Mouse (Mus musculus) kidney, postnatal 10 days (tissue): ENCODE results near the gene Gabrg3.

Experiments used
- DNase-seq: peaks from one replicate; pipeline ENCODE4 v3.0.0; 2021; ENCODE audit warnings: mixed read lengths

The Gabrg3 gene

GRCm38 (mm10) chr7:57386517-57387340 lies at the start of gene Gabrg3:
TSS of gene Gabrg3 (minus strand) at chr7:57387188.
- DNase-seq, result peak; percentile 30

DNA sequence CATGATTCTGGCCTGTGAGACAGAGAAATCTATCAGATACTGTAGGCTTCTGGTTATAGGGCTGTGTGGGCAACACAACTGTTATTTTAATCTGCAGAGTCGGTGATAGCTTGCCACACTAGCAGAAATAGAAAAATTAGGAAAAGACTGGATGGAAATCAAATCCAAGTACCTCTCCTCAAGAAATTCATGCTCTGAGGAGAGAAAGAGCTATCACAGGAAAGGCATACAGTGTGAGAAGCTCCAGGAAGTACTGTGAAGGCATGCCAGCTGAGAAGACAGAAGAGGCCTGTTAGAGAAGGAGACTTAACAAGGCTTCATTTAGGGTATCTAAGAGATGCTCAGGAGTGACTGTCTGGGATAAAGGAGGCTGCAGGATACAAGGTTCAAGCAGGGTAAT lies 35.7 kb upstream of the Gabrg3 start:
- DNase-seq, result no peak

DNA sequence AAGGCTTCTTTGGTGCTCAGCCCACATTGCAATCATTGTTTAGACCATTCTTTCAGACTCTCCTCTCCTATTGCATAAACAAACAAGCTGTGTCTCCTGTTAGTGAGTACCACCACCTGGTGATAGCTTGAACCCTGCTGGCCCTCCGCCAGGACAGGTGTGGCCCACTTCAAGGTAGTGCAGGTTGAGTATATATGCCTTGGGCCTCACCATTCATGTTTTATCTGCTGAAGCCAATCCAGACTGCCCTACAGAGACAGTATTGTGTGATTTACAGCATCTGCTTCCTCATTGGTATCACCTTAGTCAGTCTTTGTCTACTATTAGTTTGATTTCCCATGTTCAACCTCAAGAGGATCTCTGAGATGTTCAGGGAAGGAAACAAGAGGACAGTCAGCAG lies 34.1 kb upstream of the Gabrg3 start:
- no peak for DNase-seq

- no peak for DNase-seq
Measured at GRCm38 (mm10) chr7:57419392-57419791, 32.4 kb upstream of the Gabrg3 start, which contains the start of gene Gabrb3. TSS of gene Gabrb3 (plus strand) at chr7:57419692.

- DNase-seq, result no peak
Measured at GRCm38 (mm10) chr7:57412896-57413295, 25.9 kb upstream of the Gabrg3 start.

- no peak for DNase-seq
Measured at GRCm38 (mm10) chr7:57411163-57411562, 24.2 kb upstream of the Gabrg3 start.

- no peak for DNase-seq
Measured at GRCm38 (mm10) chr7:57393551-57393950, 6.6 kb upstream of the Gabrg3 start.

DNA sequence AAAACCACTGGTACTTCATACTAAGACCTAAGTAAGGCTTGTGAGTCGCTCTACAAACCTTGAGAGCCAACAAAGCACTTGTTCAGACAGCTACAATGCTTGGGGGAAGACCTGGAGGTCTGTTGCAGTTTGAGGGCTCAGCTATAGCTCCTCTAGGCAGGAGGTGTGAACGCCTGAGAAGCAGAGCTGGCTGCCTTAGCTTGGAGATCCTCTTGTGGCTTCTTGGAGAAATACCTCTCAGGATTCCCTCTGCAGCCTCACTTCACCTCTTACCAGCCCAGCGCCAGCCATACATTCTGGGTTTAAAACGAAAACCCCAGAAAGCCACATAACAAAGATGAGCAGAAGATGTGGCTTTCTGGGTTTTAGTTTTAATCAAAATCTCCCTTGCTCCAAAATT lies 3.1 kb upstream of the Gabrg3 start:
- no peak for DNase-seq

DNA sequence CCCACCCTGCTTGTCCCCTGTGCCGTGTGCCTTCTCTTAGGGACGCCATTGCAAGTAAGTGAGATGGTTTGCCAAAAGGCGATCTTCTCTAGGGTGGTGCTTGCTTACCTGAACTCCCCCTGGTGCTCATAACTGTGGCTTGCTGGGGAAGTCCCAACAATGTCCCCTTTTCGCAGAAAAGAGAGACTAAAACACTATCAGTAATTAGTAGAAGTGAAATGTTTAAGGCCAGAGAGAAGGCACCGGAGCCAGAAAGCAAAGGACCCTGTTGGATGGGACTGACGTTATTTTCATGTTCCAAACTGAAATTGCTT lies 310 bp upstream of the Gabrg3 start:
- no peak for DNase-seq

GRCm38 (mm10) chr7:57384112-57384511 lies 2.9 kb downstream of the Gabrg3 start:
- peak; percentile 19 for DNase-seq

- DNase-seq, result no peak
Measured at GRCm38 (mm10) chr7:57366013-57366390, 21.0 kb downstream of the Gabrg3 start.

GRCm38 (mm10) chr7:57365134-57366012 lies 21.6 kb downstream of the Gabrg3 start:
- no peak for DNase-seq

DNA sequence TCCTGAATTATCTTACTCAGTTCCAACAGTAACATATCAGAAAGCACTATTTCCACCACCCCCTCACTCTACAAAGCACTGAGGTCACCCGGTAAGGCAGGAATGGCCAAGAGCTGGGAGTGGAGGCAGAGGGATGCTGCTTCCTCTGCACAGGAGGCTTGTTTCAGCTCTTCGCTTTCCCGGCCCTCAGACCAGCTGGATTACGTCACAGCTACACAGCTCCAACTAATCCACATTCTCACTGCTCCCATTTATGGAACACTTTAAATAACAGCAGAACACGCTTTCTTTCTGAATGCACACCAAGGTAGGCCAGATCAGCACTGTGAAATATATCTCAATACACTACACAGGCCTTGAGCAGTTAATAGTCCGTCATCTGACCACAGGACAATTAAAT lies 23.2 kb downstream of the Gabrg3 start:
- peak; percentile 10 for DNase-seq

GRCm38 (mm10) chr7:57357871-57358540 lies 29.0 kb downstream of the Gabrg3 start:
- no peak for DNase-seq

- DNase-seq, result no peak
Measured at GRCm38 (mm10) chr7:57356565-57357301, 30.3 kb downstream of the Gabrg3 start.

- no peak for DNase-seq
Measured at GRCm38 (mm10) chr7:57348774-57349173, 38.2 kb downstream of the Gabrg3 start.

DNA sequence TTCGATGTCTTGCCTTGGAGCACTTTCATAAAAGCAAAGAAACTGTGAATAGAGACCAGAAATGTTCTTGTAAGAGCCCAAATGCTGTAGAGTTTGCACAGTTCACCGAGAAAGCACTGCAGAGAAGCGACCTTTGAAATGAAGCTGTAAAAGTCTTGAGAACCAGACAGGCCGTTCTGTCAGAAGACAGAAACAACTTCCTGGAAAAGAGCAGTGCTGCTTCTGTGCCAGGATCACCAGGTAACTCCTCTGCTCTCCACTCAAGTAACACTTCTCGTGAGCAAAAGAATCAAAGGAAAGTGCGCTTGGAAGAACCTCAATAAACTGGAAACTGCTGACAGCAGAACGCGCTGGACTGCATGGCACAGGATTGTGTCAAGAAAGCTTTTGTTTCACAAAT lies 45.1 kb downstream of the Gabrg3 start:
- no peak for DNase-seq

GRCm38 (mm10) chr7:57331211-57331610 lies 55.8 kb downstream of the Gabrg3 start:
- DNase-seq, result no peak

DNA sequence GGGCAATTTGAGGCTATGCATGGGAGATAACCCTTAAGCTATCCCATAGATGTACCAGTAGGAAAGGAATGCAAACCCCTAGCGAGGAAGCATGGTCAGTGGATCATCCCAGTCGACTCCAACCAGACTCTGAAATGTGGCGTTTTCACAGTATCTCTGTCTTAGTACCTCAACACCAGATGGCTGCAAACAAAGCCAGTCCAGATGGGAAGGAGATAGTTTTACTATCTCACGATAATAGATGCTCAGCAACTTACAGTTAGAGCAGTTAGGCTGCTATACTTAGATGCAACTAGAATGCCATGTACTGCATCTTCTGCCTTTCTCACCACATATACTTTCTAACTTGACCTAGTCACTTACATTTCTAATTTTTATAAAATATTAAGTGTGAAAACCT lies 56.7 kb downstream of the Gabrg3 start:
- DNase-seq, result no peak

GRCm38 (mm10) chr7:57324473-57324872 lies 62.5 kb downstream of the Gabrg3 start:
- no peak for DNase-seq

DNA sequence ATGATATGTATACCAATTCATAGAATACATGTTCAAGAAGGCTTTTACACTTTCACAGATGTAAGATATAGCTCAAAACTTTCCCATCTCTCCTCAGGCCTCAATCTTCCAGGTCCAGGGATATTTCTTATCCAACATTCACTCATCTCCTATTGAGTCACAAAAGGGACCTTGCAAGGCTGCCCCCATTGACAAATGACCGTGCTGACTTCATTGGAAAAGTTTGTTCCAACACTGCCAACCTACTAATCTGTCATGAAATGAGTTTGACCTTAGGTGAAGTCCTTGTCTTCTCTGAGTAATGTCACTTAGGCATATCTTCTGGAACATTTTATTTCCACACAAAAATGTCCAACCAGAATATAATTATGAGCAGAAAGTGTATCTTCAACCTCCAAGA lies 64.9 kb downstream of the Gabrg3 start:
- DNase-seq, result no peak

- no peak for DNase-seq
Measured at GRCm38 (mm10) chr7:57314971-57315370, 72.0 kb downstream of the Gabrg3 start.

DNA sequence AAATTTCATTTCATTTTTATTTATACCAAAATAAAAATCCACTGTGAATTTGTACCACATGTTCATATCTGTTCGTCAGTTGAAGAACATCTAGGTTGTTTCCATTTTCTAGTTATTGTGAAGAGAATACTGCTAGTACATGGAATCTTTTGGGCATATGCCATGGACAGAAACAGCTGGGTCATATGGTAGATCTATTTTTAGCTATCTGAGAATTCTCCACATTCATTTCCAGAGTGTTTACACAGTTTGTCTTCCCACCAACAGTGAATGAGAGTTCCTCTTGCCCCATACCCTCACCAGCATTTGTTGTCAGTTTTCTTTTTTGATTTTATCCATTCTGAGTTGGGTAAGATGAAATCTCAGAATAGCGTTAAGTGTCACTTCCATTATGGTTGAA lies 75.0 kb downstream of the Gabrg3 start:
- DNase-seq, result no peak
